Mouse (Mus musculus): ENCODE results near the gene D17H6S53E.

DNA sequence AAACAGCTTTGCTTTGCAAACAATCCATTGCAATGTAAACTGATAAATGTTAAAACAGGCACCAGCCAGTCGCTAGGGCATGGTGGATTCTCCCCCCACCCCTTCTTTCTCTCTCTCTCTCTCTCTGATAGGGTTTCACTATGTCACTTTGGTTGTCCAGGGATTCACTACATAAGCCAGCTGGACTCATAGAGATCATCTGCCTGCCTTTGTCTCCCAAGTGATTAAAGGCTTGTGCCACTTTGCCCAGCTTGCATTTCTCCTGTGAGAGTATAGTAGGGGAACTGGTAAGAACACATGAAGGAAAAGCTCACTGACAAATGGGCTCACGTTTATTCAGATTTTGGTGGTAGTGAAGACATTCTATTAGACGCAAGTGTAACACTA is 6.0 kb downstream of the D17H6S53E start:
- no peak for TF ChIP-seq POLR2A (IDR thresholded peaks at IDR 0.05; ENCODE audit: insufficient read depth, low read depth, low read length)
- TF ChIP-seq EP300 (IDR thresholded peaks at IDR 0.05; ENCODE audit: insufficient read depth, low read depth, low read length) = no peak
- TF ChIP-seq CTCF (IDR thresholded peaks at IDR 0.05) = no peak

All from heart, adult 2 months (tissue).